Mouse (Mus musculus): ENCODE results near the gene Gm21876. TPM values are rescaled to one million over a fixed set of nuclear protein-coding genes. Genes with fewer than 3 reads are reported as not detected.
"Not testable (repeated sequence)": the region's sequence is repeated elsewhere in the genome, so short reads cannot be mapped to it uniquely, and the experiment has no call there.

The Gm21876 gene
- not detected for total RNA-seq (2021)

- DNase-seq (ENCODE audit: extremely low spot score in 1 of 2, low spot score in 1 of 2): no peak
Measured at GRCm38 (mm10) chrX:21175553-21175952, at the start of gene Gm21876. Gm21876 (minus strand) TSS chrX:21175653.

GRCm38 (mm10) chrX:21220422-21220821 is 45.0 kb upstream of the Gm21876 start:
- no peak for DNase-seq (ENCODE audit: extremely low spot score in 1 of 2, low spot score in 1 of 2)

GRCm38 (mm10) chrX:21146675-21147074 is 28.8 kb downstream of the Gm21876 start:
- DNase-seq (ENCODE audit: extremely low spot score in 1 of 2, low spot score in 1 of 2): not testable (repeated sequence)

Other genes with a start within 250 kb of the Gm21876 start
- 10 to 100 TPM; 12.4 to 17.5 TPM for gene Cfp, start 244.1 kb downstream of the Gm21876 start, total RNA-seq (2021)
- gene Elk1, start 225.0 kb downstream of the Gm21876 start, total RNA-seq (2021): 10 to 100 TPM; 75.4 to 79.0 TPM
- 10 to 100 TPM in 1 of 2 experiments, 1 to 10 TPM in 1; 9.6 to 13.0 TPM for gene Uxt, start 213.6 kb downstream of the Gm21876 start, total RNA-seq (2021)
- gene Zfp182, start 113.3 kb downstream of the Gm21876 start, total RNA-seq (2021): 10 to 100 TPM in 1 of 2 experiments, 1 to 10 TPM in 1; 7.3 to 11.4 TPM
- gene Spaca5, start 107.2 kb downstream of the Gm21876 start, total RNA-seq (2021): not detected
- gene Zfp300, start 86.1 kb downstream of the Gm21876 start, total RNA-seq (2021): 1 to 10 TPM; 4.2 to 4.6 TPM
- not detected for gene Ssxa1, start 59.8 kb downstream of the Gm21876 start, total RNA-seq (2021)